Mouse (Mus musculus) T-cell, adult 2 months (primary cell): ENCODE results near the gene Mrgprg.

Experiments used
- DNase-seq: peaks from one replicate; pipeline ENCODE4 v3.0.0; 2022; ENCODE audit warnings: low spot score

The Mrgprg gene

DNA sequence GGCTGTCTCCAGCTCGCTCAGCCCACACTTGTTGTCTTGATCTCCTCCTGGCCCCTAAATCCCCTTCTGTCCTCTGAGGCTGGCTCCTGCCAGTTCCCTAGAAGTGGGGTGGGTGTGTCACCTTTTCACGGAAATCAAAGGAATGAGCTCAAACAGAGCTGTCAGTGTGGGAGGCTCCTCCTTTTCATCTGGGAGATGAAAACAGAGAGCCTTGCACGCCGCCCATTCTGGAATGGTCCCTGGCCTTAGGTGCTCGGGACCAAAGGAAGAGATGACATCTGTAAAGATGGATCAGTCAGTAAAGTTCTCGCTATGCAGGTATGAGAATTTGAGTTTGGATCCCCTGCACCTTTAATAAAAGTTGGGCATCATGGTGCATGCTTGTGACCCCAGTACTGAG lies at the start of gene Mrgprg:
Gene Mrgprg (minus strand): TSS at position 101 of the 400 bp plus-strand sequence.
- no peak for DNase-seq

DNA sequence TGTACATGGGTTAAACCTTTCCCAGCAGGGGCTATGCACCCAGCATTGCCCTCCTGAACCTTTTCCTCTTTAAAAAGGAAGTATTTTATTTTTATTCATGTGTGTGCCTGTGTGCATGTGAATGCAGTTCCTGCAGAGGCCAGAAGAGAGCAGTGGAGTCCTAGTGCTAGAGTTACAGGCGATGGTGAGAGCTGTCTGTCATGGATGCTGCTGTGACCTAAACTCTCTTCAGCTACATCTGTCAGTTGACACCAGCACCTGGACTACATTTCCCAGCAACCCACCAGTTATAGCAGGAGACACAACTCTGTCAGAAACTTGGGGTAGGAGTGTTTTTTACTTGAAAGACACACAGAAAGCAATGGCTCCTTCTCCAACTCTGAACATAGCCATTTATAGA lies 42.1 kb upstream of the Mrgprg start:
- DNase-seq, result no peak

DNA sequence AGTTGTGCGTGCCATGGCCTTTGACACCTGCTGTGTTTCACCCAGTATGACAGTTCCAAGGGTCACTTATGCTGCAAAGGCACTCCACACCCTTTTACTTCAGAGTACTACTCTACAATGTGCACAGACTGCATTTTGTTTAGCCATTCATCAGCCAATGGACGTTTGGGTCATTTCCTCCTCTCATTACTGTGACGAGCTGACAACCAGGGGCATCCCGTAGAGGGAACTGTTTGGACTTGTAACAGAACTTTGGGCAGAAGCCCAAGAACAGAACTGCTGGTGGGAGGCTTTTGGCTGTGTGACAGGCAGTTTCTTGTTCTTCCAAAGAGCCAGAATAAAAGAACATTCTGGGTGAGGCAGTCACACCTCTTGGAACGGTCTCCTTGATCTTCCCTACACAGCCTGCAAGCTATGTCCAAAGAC lies 38.4 kb upstream of the Mrgprg start:
- no peak for DNase-seq

DNA sequence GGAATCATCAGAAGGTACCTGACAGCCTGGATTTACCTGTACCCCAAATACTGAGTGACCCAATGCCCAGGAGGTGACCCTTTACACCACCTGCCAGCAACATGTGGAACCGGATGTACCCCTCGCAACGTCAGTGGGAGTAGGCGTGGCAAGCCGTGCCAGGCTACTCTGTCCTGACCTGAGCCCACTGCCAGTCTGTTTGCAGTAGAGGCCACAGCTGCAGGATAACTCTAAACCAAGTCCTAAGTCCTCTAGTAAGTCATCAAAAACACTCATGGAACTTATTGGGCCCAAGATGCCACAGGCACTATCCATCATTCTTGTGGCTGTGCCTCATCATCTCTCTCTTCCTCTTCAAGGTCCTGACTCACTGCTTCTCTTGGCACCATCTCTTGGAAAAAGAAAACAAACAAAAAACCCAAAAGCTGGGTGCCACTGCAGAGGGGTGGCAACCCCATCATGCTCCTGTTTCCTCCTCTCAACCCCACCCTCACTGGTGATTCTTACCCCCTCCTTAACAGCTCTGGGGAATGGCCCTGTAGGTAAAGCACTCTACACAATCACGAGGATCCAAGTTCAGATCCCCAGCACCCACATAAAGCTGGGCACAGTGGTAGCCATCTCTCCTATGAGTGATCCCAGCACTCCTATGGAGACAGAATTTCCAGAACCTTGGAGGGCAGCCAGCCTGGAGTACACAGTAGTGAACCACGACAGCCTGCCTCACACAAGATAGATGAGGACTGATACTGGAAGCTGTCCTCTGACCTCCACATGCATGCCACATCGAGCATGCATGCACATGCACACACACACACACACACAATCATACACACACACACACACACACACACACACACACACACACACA lies 34.6 kb upstream of the Mrgprg start:
- DNase-seq, result no peak

DNA sequence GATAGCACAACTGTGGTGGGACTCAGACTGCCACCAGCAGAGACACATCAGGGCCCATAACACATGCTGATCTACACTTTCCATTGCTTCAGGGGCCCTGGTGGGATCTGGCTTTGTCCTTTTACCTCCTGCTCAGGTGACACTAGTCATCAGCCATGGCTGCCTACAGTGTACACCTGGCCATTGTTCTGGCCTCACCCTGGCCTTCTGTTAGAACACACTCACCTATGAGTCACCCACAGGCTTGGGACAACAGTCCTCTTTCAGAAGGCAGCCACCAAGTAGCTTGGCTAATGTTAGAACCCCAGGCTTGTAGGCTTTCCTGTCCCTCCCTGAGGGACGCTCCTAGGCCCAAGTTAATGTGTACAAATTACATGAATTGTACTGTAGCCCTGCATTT lies 34.0 kb upstream of the Mrgprg start:
- DNase-seq, result no peak

DNA sequence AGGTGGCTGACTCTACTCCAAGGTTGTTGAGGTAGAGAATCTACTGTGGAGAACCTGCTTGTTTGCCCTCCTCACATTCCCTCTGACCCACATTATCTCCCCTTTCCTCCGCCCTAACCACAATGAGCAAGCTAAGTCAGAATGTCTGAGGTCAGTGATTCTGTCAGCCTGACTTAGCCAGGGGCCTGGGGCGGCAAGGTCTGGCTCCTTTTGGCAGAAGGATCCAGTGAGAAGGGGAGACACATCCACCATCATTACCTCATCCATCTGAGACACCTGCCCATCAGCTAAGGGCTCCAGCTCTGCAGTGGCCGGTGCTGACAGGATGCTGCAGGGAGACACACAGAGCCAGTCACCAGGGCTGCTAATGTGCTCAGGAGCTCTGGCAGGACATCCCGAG lies 32.0 kb upstream of the Mrgprg start:
- DNase-seq, result no peak

DNA sequence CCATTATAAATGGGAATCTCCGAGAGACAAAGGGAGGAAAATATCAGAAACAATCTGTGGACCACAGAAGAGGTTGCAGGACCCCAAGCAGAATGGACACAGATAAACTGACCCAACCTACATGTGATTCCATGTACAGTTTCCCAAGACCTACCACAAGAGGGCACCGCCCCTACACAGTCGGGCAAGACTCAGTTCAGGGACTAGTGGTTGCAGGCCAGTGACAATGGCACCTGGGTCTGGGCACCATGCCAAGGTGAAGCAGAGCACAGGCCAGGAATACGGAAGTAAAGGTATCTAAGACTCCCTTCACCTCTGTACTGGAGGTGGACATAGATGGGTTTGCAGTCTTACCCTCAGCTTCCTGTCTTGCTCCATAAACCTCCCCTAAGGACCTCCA lies 26.3 kb upstream of the Mrgprg start:
- peak; percentile 32 for DNase-seq

DNA sequence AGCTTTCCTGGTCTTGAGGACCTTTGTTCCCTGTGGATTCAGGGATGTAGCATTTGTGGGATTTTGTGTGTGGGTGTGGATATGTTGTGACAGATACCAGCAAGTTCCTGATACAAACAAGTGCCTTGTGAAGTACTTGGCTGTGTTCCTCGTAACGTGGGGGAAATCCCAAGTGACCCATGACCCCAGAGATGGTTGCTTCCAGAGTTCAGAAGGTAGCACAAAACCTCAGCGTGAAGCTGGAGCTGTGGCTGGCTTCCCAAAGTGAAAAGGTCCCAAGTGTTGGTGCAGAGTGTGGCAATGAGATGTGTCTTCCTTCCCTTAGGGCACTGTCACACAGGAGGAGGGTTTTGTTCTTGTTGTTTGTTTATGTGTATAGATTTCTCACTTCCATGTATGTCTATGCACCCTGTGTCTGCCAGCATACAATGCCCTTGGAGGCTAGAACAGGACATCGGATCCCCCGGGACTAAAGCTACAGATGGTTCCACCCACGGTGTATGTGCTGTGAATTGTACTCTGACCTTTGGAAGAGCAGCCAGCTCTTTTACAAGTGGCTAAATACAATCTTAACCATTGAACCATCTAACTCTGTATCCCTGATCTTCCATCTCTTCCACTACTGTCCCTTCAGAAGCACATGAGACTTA lies 25.7 kb upstream of the Mrgprg start:
- no peak for DNase-seq

DNA sequence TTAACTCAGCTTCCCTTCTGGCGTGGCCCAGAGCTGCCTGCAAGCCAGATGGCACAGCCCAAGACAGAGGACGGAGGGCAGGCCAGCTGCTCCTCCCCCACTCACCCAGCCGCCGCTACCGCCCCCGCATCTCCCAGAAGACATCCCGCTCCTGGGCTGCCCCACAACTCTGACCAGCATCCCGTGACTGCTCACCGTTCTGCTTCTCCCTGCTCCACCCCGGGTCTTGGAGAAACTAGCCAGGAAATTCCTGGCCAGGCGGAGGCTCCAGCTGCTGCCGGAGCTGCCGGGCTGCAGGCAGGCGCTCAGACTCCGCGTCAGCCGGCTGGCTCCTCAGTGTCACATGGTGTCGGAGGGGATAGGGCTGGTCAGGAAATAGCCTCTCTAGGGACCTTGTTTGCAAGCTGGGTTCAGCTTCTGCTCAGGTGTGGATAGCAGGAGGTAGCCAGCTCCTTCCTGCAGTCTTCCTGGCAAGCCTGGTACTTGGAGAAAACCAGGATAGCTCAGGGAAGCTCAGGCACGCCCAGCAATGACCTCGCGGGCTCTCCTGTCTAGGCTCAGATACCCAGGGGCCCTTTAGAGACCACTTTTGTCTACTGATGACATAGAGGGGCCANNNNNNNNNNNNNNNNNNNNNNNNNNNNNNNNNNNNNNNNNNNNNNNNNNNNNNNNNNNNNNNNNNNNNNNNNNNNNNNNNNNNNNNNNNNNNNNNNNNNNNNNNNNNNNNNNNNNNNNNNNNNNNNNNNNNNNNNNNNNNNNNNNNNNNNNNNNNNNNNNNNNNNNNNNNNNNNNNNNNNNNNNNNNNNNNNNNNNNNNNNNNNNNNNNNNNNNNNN lies 17.4 kb upstream of the Mrgprg start, which contains the start of gene Mrgpre:
Gene Mrgpre (minus strand): TSS at position 505 of the 834 bp plus-strand sequence.
- DNase-seq, result peak; percentile 25

DNA sequence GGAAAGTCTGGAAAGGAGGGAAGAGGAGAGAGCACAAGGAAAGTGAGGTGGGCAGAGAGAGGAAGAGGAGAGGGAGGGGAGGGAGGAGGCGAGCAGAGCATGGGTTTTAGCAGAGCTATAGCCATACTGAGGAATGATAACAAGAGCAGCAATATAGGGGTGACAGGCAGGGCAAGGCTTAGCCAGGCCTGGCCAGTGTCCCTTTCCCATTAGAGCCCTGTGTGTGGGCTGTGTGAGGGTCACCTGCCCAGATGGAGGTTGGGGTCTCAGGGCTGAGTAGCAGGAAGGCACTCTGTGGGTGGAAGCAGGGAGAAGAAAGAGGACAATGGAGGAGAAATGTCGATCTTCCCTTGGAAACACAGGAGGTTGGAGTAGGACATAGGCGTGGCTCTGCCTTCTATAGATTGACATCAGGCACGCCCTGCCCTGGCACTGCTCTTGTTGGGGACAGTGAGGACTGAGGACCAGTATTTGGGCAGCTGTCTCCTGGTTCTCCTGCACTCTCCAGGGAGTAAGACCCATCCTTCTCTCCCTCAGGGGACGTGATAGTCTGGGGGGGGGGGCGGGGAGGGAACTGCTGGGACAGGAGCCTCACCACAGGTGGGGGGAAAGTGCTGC lies 16.7 kb upstream of the Mrgprg start:
- no peak for DNase-seq

DNA sequence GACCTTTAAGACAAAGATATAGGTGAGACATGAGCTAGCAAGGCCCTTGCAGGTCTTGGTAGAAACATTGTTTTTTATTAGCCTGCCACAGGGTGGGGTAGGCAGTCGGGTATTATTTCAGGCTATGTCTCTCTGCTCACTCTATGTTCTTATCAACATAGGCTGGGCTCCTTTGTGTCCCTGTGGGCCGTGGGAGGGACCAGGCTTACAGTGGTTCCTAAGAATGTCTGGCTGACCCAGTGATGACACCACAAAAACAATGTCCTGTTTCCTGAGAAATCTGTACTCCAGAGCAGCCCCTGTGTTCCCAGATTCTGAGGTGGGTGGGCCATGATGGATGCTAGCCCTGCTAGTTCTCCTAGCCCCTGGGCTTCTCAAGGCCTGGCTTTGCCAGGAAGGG lies 10.6 kb upstream of the Mrgprg start:
- DNase-seq, result no peak

DNA sequence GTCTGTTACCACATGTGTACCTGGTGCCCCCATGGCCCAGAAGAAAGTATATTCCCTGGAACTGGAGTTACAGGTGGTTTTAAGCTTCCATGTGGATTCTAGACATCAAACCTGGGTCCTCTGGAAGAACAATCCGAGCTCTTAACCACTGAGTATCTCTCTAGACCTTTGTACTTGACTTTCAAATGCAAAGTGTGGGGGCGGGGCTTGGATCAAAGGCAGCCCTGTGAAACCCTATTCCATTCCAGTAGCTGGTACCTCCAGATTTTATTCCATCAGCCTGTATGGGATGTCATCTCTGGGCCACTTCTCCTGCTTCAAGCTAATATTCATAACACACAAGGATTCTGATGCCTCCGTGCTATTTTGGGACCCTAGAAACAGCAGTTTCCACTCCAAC lies 9.3 kb upstream of the Mrgprg start:
- no peak for DNase-seq

DNA sequence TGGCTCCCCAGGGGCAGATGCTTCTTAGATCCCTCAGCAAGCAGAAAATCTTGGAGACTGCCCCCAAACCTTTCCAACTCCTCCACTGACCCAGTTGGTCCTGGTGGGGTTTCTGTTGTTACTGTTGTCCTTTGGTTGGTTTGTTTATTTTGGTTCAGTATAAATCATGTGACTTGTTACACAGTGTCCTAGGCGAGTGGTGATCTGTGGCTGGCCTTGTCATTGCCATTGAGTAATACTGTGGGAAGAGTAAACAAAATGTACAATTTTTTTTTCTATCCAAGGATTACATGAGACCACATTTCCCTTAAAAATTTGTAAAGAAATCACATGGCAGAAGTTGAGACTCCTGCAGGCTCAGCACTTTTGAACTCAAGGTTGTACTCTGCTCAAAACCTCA lies 2.7 kb upstream of the Mrgprg start:
- no peak for DNase-seq

DNA sequence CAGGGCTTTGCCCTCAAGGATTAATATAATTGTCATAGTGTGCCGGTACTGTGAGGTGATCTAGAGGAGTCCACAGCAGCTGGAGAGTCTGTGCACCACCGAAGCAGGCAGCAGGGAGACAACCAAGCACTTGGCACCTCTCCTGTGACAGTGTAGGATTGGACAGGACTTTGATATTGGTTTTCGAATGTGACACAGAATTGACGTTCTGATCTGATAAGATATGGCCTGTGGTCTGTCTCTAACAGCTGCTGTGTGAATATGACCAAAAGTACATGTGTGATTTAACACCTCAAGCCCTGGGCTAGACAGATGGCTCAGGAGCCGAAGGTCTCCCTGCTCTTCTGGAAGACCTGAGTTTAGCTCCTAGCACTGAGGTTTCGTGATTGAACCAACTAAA lies 1.5 kb upstream of the Mrgprg start:
- no peak for DNase-seq

DNA sequence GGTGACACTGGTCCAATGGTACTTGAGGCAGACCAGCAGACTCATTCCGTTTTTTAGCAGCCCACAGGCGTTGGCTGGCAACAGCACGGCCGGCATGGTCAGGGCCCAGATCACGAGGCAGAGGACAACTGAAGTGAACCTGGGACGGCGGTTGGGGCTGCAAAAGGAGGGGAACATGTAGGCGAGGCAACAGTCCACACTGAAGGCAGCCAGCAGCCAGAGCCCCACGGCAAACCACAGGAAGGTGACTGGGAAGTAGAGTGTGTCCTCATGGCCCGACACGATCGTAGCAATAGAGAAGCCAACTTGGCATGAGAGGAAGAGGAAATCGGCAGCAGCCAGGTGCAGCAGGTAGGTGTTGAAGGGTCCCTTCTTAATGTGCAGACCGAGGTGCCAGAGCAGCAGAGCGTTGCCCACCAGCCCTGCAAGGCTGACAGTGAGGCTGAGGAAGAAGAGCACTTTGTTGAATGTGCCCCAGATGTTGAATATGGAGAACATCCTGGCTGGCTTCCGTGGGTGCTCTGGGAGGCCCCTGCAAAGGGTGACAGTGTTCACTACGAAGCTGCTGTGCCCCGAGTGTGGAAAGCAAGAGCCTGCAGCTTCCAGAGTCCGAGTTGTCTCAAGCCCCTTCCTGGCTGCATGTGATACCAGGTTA lies 1.8 kb downstream of the Mrgprg start:
- no peak for DNase-seq

DNA sequence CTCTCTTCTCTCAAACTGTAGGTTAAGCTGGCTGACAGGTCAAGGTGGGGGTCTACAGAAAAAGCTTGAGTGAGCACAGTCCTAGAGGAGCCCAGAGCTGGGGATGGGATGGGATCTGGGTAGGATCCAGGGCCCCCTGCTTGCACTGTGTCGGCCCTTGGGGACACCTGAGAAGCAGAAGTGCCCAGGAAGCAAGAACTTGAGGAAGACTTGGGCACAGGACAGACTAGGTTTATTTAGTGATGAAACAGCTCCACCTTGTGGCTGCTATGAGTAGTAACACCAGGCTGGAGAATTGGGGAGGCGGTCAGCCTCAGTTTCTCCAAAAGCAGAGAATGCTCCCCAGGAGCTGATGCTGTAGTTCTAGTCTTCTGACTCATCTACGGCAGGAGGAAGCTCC lies 3.0 kb downstream of the Mrgprg start:
- no peak for DNase-seq

DNA sequence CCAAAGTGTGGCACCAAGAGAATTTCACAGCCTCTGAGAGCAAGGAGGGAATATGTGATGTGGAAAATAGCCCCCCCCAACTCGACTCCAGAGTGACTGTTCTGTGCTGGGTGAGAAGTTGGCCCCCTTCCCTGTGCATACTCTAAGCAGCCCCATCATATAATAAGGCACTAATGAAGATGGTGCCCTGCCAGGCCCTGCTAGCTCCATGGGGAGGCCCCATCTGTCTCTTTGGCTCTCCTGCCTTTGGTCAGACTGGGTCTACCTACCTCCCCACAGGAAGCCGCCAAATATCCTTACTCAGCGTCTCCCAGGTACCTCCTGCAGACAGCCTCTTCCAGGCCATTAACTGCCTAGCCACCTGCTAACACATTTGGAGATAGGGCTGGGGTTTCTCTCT lies 7.8 kb downstream of the Mrgprg start:
- DNase-seq, result no peak

DNA sequence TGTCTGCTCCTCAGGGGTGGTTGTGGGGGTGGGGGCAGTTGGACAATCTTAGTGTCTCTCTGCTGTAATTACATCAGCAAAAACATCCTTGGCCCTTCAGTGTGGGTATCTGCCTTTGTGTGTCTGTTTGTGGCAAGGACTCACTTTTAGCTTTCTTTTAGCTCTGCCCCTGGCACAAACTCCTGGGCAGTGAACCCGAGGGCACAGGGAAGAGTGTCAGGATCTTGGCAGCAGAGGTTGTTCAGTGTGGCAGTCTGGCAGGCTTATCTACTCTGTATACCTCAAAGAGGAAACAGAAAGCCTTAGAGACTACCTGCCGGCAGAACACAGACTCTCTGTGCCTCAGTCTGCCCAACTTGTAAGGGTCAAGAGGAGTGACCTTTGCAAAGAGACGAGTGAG lies 9.1 kb downstream of the Mrgprg start:
- no peak for DNase-seq

DNA sequence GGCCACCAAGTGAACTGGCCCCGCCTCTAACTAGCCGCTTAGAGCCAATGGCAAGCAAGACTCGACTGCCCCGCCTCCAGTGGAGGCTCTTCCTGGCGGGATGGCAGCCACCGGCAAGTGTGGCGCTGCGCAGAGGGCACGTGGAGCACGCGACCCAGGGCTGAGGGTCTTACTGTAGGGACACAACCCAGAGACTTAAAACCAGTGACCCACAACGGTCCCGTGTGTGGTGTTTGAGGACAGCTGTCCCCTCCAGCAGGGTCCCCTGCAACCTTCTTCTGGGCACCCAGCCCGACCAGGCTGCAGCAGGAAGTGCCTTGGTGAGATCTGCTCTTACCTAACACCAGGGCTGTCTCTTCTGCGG lies 9.8 kb downstream of the Mrgprg start:
- peak; percentile 82 for DNase-seq

DNA sequence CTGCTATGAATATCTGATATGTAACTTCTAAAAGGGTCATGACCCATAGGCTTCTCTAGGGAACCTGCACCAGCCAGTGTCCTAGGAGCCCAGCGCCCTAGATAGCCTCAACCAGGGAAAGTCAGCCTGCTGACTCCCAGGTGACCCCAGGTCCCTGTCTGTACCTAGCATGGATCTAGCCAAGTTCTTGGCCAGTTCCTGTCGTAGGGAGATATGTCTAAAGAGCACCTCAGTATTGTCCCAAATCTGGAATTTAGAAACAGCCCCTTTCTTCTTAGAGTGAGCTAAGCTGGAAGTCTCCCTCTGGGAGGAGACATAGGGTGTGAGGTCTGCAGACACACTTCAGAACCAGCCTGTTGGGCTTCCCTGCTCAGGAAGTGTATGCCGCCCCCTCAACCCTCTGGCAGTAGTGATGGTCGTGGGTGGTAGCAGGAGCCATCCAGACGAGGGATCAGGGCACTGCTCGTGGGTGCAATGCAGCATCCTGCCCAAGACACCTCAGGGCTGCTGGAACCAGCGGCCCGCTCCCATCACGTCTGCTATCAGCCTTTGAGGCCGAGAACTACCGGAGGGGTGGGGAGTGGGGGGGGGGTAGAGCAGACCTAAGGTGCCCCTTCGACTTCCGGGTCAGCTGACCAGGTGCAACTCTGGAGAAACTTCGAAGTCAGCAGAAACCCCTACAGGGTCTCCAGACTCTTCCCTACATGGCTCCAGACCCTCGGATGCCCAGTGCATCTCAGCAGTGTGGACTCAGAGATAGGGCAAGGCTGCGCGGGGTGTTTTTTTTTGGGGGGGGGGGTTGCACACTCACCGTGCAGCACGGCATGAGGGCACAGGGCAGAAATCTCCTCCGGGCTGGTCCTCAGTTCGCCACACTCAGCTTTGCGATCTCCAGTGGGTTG lies 10.4 kb downstream of the Mrgprg start, which contains the start of gene Osbpl5:
Gene Osbpl5 (minus strand): TSS at position 861 of the 902 bp plus-strand sequence.
- DNase-seq, result no peak
